Mouse (Mus musculus) CH12.LX (cell line): ENCODE data around the gene Jagn1. TPM values are rescaled to one million over a fixed set of nuclear protein-coding genes. Genes with fewer than 3 reads are reported as not detected.
A peak's percentile ranks its signal among the peaks of the same experiment; 100 is the strongest.

Source experiments
- DNase-seq: peaks from one replicate; pipeline ENCODE4 v3.0.0-alpha.2; 2013; ENCODE audit errors: extremely low read depth
- H3K27ac ChIP-seq: 2 replicates; pipeline ENCODE4 v1.5.1; 2012; ENCODE audit warnings: low read depth, mild to moderate bottlenecking, control low read depth, moderate library complexity; ENCODE audit not compliant: insufficient read depth
- H3K27me3 ChIP-seq: replicated peaks from 2 replicates; pipeline ENCODE3; 2012; ENCODE audit warnings: inconsistent platforms
- H3K36me3 ChIP-seq, 2 experiments: replicated peaks in 1 of 2; 2 replicates each; pipeline versions ENCODE3 to v1.6.1; 2012; ENCODE audit warnings: inconsistent platforms in 1 of 2, low read length in 1 of 2, mild to moderate bottlenecking in 1 of 2, mixed read lengths in 1 of 2, moderate library complexity in 1 of 2; ENCODE audit not compliant: control insufficient read depth in 1 of 2, insufficient read depth in 1 of 2
- H3K4me1 ChIP-seq, 2 experiments: 2 replicates each; pipeline ENCODE4 v1.6.1; 2012; ENCODE audit warnings: inconsistent platforms in 1 of 2, moderate library complexity in 1 of 2; ENCODE audit not compliant: insufficient read depth in 2 of 2, control insufficient read depth in 1 of 2
- H3K4me2 ChIP-seq: 2 replicates; pipeline ENCODE4 v1.6.1; 2012; ENCODE audit warnings: low read depth, mild to moderate bottlenecking, control low read depth; ENCODE audit not compliant: poor library complexity, insufficient read depth, severe bottlenecking
- H3K4me3 ChIP-seq, 3 experiments: fragments of 150-350 bp in 1 of 3; sonication (generic) in 1 of 3; replicated peaks in 1 of 3; 2 replicates each; pipeline versions ENCODE3 to v1.5.1; 2011 to 2012; ENCODE audit warnings: low read depth in 2 of 3, low read length in 2 of 3, mild to moderate bottlenecking in 2 of 3, moderate library complexity in 2 of 3, control low read depth in 1 of 3, improper control_type of control experiment in 1 of 3, inconsistent platforms in 1 of 3, mixed read lengths in 1 of 3; ENCODE audit not compliant: poor library complexity in 1 of 3
- H3K79me2 ChIP-seq: replicated peaks from 2 replicates; pipeline ENCODE4 v1.6.1; 2012; ENCODE audit warnings: mild to moderate bottlenecking, moderate library complexity; ENCODE audit not compliant: control insufficient read depth, poor library complexity, insufficient read depth, severe bottlenecking; ENCODE audit errors: extremely low read depth
- H3K9ac ChIP-seq: 2 replicates; pipeline ENCODE4 v1.6.1; 2012; ENCODE audit warnings: low read depth, mild to moderate bottlenecking, control low read depth, moderate library complexity; ENCODE audit not compliant: insufficient read depth
- H3K9me3 ChIP-seq: replicated peaks from 2 replicates; pipeline ENCODE3; 2012; ENCODE audit warnings: low read length, inconsistent platforms, mixed read lengths
- BHLHE40 ChIP-seq: IDR thresholded peaks from 2 replicates; pipeline ENCODE4 v1.6.1; 2011; ENCODE audit warnings: mild to moderate bottlenecking, low read depth, low read length, improper control_type of control experiment
- CHD1 ChIP-seq: IDR thresholded peaks from 2 replicates; pipeline ENCODE4 v1.6.1; 2012; ENCODE audit warnings: low read depth, low read length, improper control_type of control experiment, inconsistent platforms
- CHD2 ChIP-seq: IDR thresholded peaks from 2 replicates; pipeline ENCODE4 v1.6.1; 2011; ENCODE audit warnings: low read length, improper control_type of control experiment
- CTCF ChIP-seq, 2 experiments: IDR thresholded peaks in 1 of 2; conservative IDR thresholded peaks in 1 of 2; 2 replicates each; pipeline ENCODE4 v1.5.1; 2011 to 2012; ENCODE audit warnings: low read depth in 2 of 2, low read length in 2 of 2, improper control_type of control experiment in 1 of 2, inconsistent platforms in 1 of 2, mild to moderate bottlenecking in 1 of 2, moderate library complexity in 1 of 2
- E2F4 ChIP-seq: IDR thresholded peaks from 2 replicates; pipeline ENCODE4 v1.6.1; 2011; ENCODE audit warnings: low read depth, low read length, improper control_type of control experiment; ENCODE audit not compliant: insufficient replicate concordance
- ELF1 ChIP-seq: IDR thresholded peaks from 2 replicates; pipeline ENCODE4 v1.6.1; 2014; ENCODE audit warnings: low read depth, mild to moderate bottlenecking, inconsistent platforms, low read length, improper control_type of control experiment
- EP300 ChIP-seq: IDR thresholded peaks from 2 replicates; pipeline ENCODE4 v1.6.1; 2011; ENCODE audit warnings: low read length, improper control_type of control experiment
- ETS1 ChIP-seq: conservative IDR thresholded peaks from 2 replicates; pipeline ENCODE4 v1.6.1; 2012; ENCODE audit warnings: low read depth, mild to moderate bottlenecking, inconsistent platforms, low read length, improper control_type of control experiment, moderate library complexity
- GABPA ChIP-seq: IDR thresholded peaks from 2 replicates; pipeline ENCODE4 v1.6.1; 2012; ENCODE audit warnings: low read depth, low read length, improper control_type of control experiment, inconsistent platforms; ENCODE audit not compliant: insufficient replicate concordance
- HCFC1 ChIP-seq: IDR thresholded peaks from 2 replicates; pipeline ENCODE4 v1.6.1; 2012; ENCODE audit warnings: low read depth, mild to moderate bottlenecking, inconsistent platforms, low read length, improper control_type of control experiment
- IRF4 ChIP-seq: IDR thresholded peaks from 2 replicates; pipeline ENCODE4 v1.6.1; 2014; ENCODE audit warnings: low read depth, mild to moderate bottlenecking, inconsistent platforms, low read length, improper control_type of control experiment
- JUN ChIP-seq: IDR thresholded peaks from 2 replicates; pipeline ENCODE4 v1.6.1; 2011; ENCODE audit warnings: low read depth, mild to moderate bottlenecking, low read length, improper control_type of control experiment, moderate library complexity; ENCODE audit not compliant: insufficient read depth
- JUND ChIP-seq: conservative IDR thresholded peaks from 2 replicates; pipeline ENCODE4 v1.6.1; 2011; ENCODE audit warnings: low read depth, low read length, improper control_type of control experiment
- KAT2A ChIP-seq: IDR thresholded peaks from 2 replicates; pipeline ENCODE4 v1.6.1; 2012; ENCODE audit warnings: low read length, improper control_type of control experiment, inconsistent platforms; ENCODE audit not compliant: insufficient replicate concordance
- MAFK ChIP-seq: IDR thresholded peaks from 2 replicates; pipeline ENCODE4 v1.6.1; 2011; ENCODE audit warnings: low read length, improper control_type of control experiment; ENCODE audit not compliant: insufficient replicate concordance
- MAX ChIP-seq: IDR thresholded peaks from 2 replicates; pipeline ENCODE4 v1.6.1; 2011; ENCODE audit warnings: low read length, improper control_type of control experiment
- MAZ ChIP-seq: IDR thresholded peaks from 2 replicates; pipeline ENCODE4 v1.6.1; 2012; ENCODE audit warnings: low read depth, mild to moderate bottlenecking, inconsistent platforms, low read length, improper control_type of control experiment, moderate library complexity
- MEF2A ChIP-seq: IDR thresholded peaks from 2 replicates; pipeline ENCODE4 v1.6.1; 2014; ENCODE audit warnings: low read depth, mild to moderate bottlenecking, inconsistent platforms, low read length, improper control_type of control experiment, borderline replicate concordance
- MXI1 ChIP-seq: IDR thresholded peaks from 2 replicates; pipeline ENCODE4 v1.6.1; 2011; ENCODE audit warnings: mild to moderate bottlenecking, low read depth, low read length, improper control_type of control experiment
- MYC ChIP-seq: IDR thresholded peaks from 2 replicates; pipeline ENCODE4 v1.6.1; 2011; ENCODE audit warnings: low read depth, mild to moderate bottlenecking, improper control_type of control experiment, low read length
- NELFE ChIP-seq: IDR thresholded peaks from 2 replicates; pipeline ENCODE4 v1.6.1; 2011; ENCODE audit warnings: low read depth, low read length, improper control_type of control experiment
- NRF1 ChIP-seq: IDR thresholded peaks from 2 replicates; pipeline ENCODE4 v1.6.1; 2014; ENCODE audit warnings: low read depth, mild to moderate bottlenecking, inconsistent platforms, low read length, improper control_type of control experiment, moderate library complexity
- PAX5 ChIP-seq: IDR thresholded peaks from 2 replicates; pipeline ENCODE4 v1.6.1; 2012; ENCODE audit warnings: low read length, inconsistent platforms, mixed read lengths
- POLR2A ChIP-seq: IDR thresholded peaks from 2 replicates; pipeline ENCODE4 v1.6.1; 2011; ENCODE audit warnings: low read depth, mild to moderate bottlenecking, improper control_type of control experiment, low read length
- POLR2AphosphoS2 ChIP-seq: IDR thresholded peaks from 2 replicates; pipeline ENCODE4 v1.6.1; 2011; ENCODE audit warnings: low read depth, low read length, improper control_type of control experiment
- RAD21 ChIP-seq: IDR thresholded peaks from 2 replicates; pipeline ENCODE4 v1.6.1; 2011; ENCODE audit warnings: low read depth, mild to moderate bottlenecking, low read length, improper control_type of control experiment, moderate library complexity
- RCOR1 ChIP-seq: conservative IDR thresholded peaks from 2 replicates; pipeline ENCODE4 v1.6.1; 2012; ENCODE audit warnings: low read depth, mild to moderate bottlenecking, inconsistent platforms, low read length, improper control_type of control experiment
- SIN3A ChIP-seq: IDR thresholded peaks from 2 replicates; pipeline ENCODE4 v1.6.1; 2012; ENCODE audit warnings: low read length, improper control_type of control experiment, inconsistent platforms
- SMC3 ChIP-seq: IDR thresholded peaks from 2 replicates; pipeline ENCODE4 v1.6.1; 2011; ENCODE audit warnings: low read depth, low read length, improper control_type of control experiment
- TBP ChIP-seq: conservative IDR thresholded peaks from 2 replicates; pipeline ENCODE4 v1.6.1; 2011; ENCODE audit warnings: low read depth, low read length, improper control_type of control experiment
- TCF12 ChIP-seq: IDR thresholded peaks from 2 replicates; pipeline ENCODE4 v1.6.1; 2014; ENCODE audit warnings: low read depth, mild to moderate bottlenecking, inconsistent platforms, low read length, improper control_type of control experiment
- UBTF ChIP-seq: IDR thresholded peaks from 2 replicates; pipeline ENCODE4 v1.6.1; 2012; ENCODE audit warnings: low read depth, mild to moderate bottlenecking, inconsistent platforms, low read length, improper control_type of control experiment, moderate library complexity
- USF1 ChIP-seq: IDR thresholded peaks from 2 replicates; pipeline ENCODE4 v1.6.1; 2014; ENCODE audit warnings: low read depth, mild to moderate bottlenecking, inconsistent platforms, low read length, improper control_type of control experiment
- USF2 ChIP-seq: conservative IDR thresholded peaks from 2 replicates; pipeline ENCODE4 v1.6.1; 2011; ENCODE audit warnings: low read depth, low read length, improper control_type of control experiment
- ZC3H11A ChIP-seq: IDR thresholded peaks from 2 replicates; pipeline ENCODE4 v1.6.1; 2012; ENCODE audit warnings: low read depth, mild to moderate bottlenecking, inconsistent platforms, low read length, improper control_type of control experiment
- ZKSCAN1 ChIP-seq: IDR thresholded peaks from 2 replicates; pipeline ENCODE4 v1.6.1; 2012; ENCODE audit warnings: low read depth, inconsistent platforms, low read length, improper control_type of control experiment, borderline replicate concordance
- ZMIZ1 ChIP-seq: IDR thresholded peaks from 2 replicates; pipeline ENCODE4 v1.6.1; 2012; ENCODE audit warnings: low read depth, mild to moderate bottlenecking, inconsistent platforms, low read length, improper control_type of control experiment
- ZNF384 ChIP-seq: IDR thresholded peaks from 2 replicates; pipeline ENCODE4 v1.6.1; 2012; ENCODE audit warnings: low read depth, low read length, improper control_type of control experiment, inconsistent platforms
- dilution Hi-C: fragments of 300-500 bp; cut with MboI; formaldehyde crosslinking; loops from 2 replicates; pipeline ENCODE4 v1.14.3; 2020; ENCODE audit warnings: low sequenced_read_pairs; ENCODE audit not compliant: extremely low pct_unique_long_range_greater_than_20kb, extremely low pct_ligation_motif_present
- in situ Hi-C: fragments of 300-500 bp; cut with MboI; formaldehyde crosslinking; loops from 3 replicates; pipeline ENCODE4 v1.14.3; 2019; ENCODE audit warnings: low sequenced_read_pairs, low pct_ligation_motif_present, low pct_unique_long_range_greater_than_20kb, mixed read lengths
- polyA plus RNA-seq: library from polyadenylated mRNA; unstranded; fragments of >175 nt; gene quantifications from 2 replicates; pipeline ENCODE4 v1.2.1, GENCODE M21; 2012; ENCODE audit warnings: low read depth; ENCODE audit not compliant: insufficient read length
- total RNA-seq, 2 experiments: library from RNA; depleted of rRNA; stranded (reverse); fragments of 300-350 nt in 1 of 2; fragments of >200 nt in 1 of 2; gene quantifications; 2 replicates each; pipeline ENCODE4 v1.2.3; 2012 to 2014

Jagn1 gene
- 69.2 and 83.9 TPM in 2 replicates for total RNA-seq (2012; rRNA removed)
- 90.4 and 106 TPM in 2 replicates for total RNA-seq (2014; rRNA removed)
- 88.3 and 103 TPM in 2 replicates for polyA plus RNA-seq

DNA sequence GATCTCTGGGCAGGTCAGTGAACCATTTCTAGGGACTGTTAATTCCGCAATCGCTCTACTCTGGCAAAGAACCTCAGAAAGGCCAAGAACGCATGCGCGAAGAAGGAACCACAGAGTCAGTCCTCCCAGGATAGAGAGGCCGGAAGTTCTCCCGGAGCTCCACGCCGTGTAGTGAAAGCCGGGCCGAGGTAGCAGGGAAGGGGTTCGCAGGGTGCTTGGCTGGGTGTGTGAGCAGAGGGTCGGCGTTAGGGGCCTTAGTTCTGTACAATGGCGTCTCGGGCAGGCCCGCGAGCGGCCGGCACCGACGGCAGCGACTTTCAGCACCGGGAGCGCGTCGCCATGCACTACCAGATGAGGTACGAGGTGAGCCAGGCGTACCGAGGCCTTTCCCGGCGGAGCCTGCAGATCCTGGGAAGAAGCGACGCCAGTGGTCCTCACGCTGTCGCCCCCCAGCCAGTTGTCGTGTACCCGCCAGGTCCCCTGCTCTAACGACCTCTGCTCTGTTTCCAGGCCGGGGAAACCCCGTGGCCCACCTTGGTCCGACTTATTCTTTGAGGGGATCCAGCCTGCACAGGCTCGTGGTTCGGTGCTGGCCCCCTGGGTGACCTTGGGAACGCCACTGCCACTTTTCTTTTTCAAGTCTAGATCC lies at the start of gene Jagn1:
Gene Jagn1 (plus strand): TSS at position 128 of the 649 bp plus-strand sequence.
- H3K27ac ChIP-seq: peak within 1 kb of the TSS; percentile 26; the same call in 1 of the 2 replicates

GRCm38 (mm10) chr6:113393951-113394350 lies 48.4 kb upstream of the Jagn1 start:
- dilution Hi-C loops (no loop called here), in situ Hi-C loops (no loop called here)
- H3K36me3 ChIP-seq: peaks cover 70 to 96% of the 10 kb centered on the region in 2 experiments

More for the DNA sequence above, at the start of gene Jagn1:
- peak within 1 kb of the TSS; percentile 55 for H3K4me2 ChIP-seq
- in situ Hi-C loops: no loop called here
- H3K27me3 ChIP-seq: no peaks in the 10 kb centered on the region
- no peaks in the 10 kb centered on the region for H3K9me3 ChIP-seq
- peaks cover 16 to 27% of the 10 kb centered on the region in 2 experiments for H3K36me3 ChIP-seq
- H3K4me3 ChIP-seq: peak within 1 kb of the TSS; percentile 94 to 100 (median 95)
- H3K4me1 ChIP-seq: peaks cover 4 to 40% of the 10 kb centered on the region in 2 experiments
- dilution Hi-C loops: no loop called here
- H3K79me2 ChIP-seq: peaks cover 13% of the 10 kb centered on the region
- TF ChIP-seq HCFC1 (peak; percentile 86), ZMIZ1 (0 out of 2 replicates have a peak, but pooled peaks have one; percentile 54), RAD21 (no peak), MYC (peak; percentile 89), E2F4 (no peak), JUND (no peak), POLR2A (peak; percentile 90), ETS1 (no peak), TBP (peak; percentile 89), ELF1 (peak; percentile 90), GABPA (peak; percentile 18; the same call in 1 of the 2 replicates), SMC3 (no peak), MAZ (no peak), NRF1 (peak; percentile 85), ZNF384 (no peak), CTCF (conservative IDR thresholded peaks at IDR 0.05 in 1 of 2, IDR thresholded peaks at IDR 0.05 in 1 of 2; ENCODE audit: low read depth in 2 of 2, low read length in 2 of 2) (no peak), POLR2AphosphoS2 (no peak), BHLHE40 (0 out of 2 replicates have a peak, but pooled peaks have one; percentile 31), KAT2A (peak; percentile 70; the same call in 1 of the 2 replicates), ZKSCAN1 (no peak), MAFK (no peak), CHD2 (no peak), TCF12 (peak; percentile 83), JUN (no peak), ZC3H11A (no peak), MAX (peak; percentile 74; the same call in 1 of the 2 replicates), MXI1 (peak; percentile 95), UBTF (no peak), RCOR1 (no peak), EP300 (no peak), USF1 (no peak), IRF4 (no peak), SIN3A (peak; percentile 72; the same call in 1 of the 2 replicates), PAX5 (no peak), MEF2A (peak; percentile 31; the same call in 1 of the 2 replicates), USF2 (no peak), NELFE (peak; percentile 67; the same call in 1 of the 2 replicates), CHD1 (no peak)
- DNase-seq: peak; percentile 96
- peak within 1 kb of the TSS; percentile 77 for H3K9ac ChIP-seq

More at GRCm38 (mm10) chr6:113393951-113394350, 48.4 kb upstream of the Jagn1 start:
- Histone ChIP-seq H3K4me1 (no peaks in the 10 kb centered on the region), H3K79me2 (no peaks in the 10 kb centered on the region), H3K9ac (no peak overlapping the region), H3K27me3 (no peaks in the 10 kb centered on the region), H3K4me2 (no peak overlapping the region), H3K9me3 (peaks cover 8% of the 10 kb centered on the region), H3K4me3 (no peak overlapping the region)
- no peak for DNase-seq
- no peak for TF ChIP-seq SIN3A
- TF ChIP-seq CHD2: no peak
- no peak for TF ChIP-seq JUND
- no peak for TF ChIP-seq BHLHE40
- no peak for TF ChIP-seq ETS1
- no peak for TF ChIP-seq RCOR1
- no peak for TF ChIP-seq SMC3
- no peak for TF ChIP-seq MAZ
- TF ChIP-seq UBTF: no peak
- TF ChIP-seq NELFE: no peak
- TF ChIP-seq HCFC1: no peak
- no peak for TF ChIP-seq MXI1
- no peak for TF ChIP-seq MAFK
- no peak for TF ChIP-seq USF1
- no peak for TF ChIP-seq USF2
- TF ChIP-seq, all 38 proteins: peak for 0
- no peak overlapping the region for H3K27ac ChIP-seq
